Mouse (Mus musculus) left cerebral cortex, postnatal 14 days (tissue): ENCODE results near the gene Ston2. TPM values are rescaled to one million over a fixed set of nuclear protein-coding genes. Genes with fewer than 3 reads are reported as not detected.

Experiments
- DNase-seq, 2 experiments: peaks; one replicate each; pipeline ENCODE4 v3.0.0; 2021 to 2022; ENCODE audit warnings: low spot score in 2 of 2, mixed read lengths in 1 of 2
- intact Hi-C: fragments of 180-260 bp; cut with DNase I; formaldehyde crosslinking; loops from one replicate; pipeline ENCODE4 v1.15.1; 2025
- total RNA-seq, 2 experiments: library from RNA; stranded (reverse); gene quantifications; 2 replicates each; pipeline ENCODE4 v1.2.3; 2021

Ston2 gene
- total RNA-seq, 2 experiments from 2014 or later: 16.7 to 17.6 TPM

DNA sequence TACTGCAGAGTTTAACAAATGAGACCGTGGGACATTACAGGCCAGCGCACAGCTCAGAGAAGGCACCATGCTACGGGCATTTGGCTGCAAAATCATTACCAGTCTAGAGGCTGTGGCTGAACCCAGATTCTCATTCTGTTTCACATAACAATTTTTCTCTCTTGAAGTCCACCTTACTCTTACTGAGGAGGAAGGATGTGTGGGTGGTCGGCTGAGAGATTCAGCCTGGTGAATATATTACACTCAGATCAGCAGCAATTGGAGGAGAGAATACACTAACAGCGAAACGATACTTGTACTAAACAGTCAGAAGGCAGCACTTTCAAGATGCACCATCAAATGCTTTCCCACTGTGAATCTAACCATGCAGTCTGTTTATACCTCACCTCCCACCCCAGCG, 74.8 kb downstream of the Ston2 start:
- intact Hi-C loops: no loop called here
- no peak for DNase-seq

DNA sequence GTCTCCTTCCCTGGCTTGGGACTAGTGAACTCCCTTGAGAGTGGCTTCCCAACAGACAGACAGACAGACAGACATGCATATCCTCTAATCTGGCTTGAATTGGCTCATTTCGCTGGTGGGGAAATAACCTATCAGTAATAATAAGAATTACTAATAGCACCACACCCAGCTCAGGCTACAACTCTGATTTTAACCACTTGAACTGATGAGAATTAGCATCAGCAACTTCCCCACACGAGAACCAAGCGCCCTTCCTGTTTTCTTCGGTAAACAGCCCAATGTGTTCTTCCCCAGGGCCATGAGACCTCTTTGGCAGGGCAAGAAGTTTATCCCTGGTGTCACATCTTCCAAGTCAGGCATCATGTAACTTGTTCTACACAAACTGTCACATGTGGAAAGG, 76.5 kb downstream of the Ston2 start:
- intact Hi-C loops: no loop called here
- no peak for DNase-seq

- DNase-seq: peak; percentile 41 to 51
- intact Hi-C loops: no loop called here
Observed at GRCm38 (mm10) chr12:91710876-91711275, 77.3 kb downstream of the Ston2 start.

DNA sequence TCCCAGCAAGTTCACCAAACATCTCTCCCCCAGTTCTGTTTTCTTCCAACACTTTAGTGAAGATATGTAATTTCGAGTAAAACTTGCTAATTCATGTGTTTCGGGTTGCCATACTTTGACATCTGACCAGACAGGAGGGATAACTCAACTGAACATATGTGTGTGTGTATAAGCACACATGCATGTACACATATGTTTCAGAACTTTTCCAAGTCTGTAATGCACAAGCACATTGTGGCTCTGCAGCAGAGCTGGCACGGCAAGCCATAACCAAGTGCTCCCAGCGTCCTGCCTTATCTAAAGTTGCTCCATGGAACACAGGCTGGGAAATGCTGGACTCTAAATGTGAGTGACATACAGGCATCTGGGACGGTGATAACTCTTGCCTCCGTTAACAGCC, 78.6 kb downstream of the Ston2 start:
- DNase-seq: no peak
- intact Hi-C loops: no loop called here

- intact Hi-C loops: no loop called here
- no peak for DNase-seq
Observed at GRCm38 (mm10) chr12:91709232-91709631, 79.0 kb downstream of the Ston2 start.

- DNase-seq: no peak
- intact Hi-C loops: no loop called here
Observed at GRCm38 (mm10) chr12:91707807-91708206, 80.4 kb downstream of the Ston2 start.

DNA sequence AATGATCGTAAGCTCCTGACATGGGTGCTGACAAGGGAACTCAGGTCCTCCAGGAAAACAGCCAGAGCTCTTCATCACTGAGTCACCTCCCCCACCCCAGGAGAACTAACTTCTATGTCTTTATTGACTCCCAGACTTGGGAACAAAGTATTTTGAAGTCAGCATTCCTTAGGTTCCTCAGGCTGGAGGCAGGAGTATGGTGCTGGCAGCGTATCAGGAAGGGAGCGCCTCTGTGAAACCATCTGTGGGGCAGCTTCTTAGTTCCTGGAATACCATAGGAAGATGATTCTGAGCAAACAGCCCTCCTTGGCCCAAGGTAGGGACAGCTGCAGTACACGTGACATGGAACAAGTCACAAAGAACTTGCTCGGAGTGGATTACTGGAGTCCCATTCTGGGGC, 84.7 kb downstream of the Ston2 start:
- intact Hi-C loops: no loop called here
- DNase-seq: no peak

DNA sequence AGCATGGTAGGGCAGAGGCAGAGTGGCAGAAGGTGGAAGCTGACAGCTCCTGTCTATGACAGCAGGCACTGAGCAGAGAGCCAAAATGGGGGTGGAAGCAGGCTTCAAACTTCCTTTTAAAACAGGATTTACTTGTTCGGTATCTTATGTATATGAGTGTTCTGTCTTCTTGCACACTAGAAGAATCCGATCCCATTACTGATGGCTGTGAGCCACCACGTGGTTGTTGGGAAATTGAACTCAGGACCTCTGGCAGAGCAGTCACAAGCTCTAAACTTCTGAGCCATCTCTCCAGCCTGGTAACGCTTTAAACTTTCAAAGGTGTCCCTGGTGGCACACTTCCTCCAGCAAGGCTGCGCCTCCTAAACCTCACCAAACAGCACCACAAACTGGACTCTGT, 85.4 kb downstream of the Ston2 start:
- no peak for DNase-seq
- intact Hi-C loops: no loop called here

DNA sequence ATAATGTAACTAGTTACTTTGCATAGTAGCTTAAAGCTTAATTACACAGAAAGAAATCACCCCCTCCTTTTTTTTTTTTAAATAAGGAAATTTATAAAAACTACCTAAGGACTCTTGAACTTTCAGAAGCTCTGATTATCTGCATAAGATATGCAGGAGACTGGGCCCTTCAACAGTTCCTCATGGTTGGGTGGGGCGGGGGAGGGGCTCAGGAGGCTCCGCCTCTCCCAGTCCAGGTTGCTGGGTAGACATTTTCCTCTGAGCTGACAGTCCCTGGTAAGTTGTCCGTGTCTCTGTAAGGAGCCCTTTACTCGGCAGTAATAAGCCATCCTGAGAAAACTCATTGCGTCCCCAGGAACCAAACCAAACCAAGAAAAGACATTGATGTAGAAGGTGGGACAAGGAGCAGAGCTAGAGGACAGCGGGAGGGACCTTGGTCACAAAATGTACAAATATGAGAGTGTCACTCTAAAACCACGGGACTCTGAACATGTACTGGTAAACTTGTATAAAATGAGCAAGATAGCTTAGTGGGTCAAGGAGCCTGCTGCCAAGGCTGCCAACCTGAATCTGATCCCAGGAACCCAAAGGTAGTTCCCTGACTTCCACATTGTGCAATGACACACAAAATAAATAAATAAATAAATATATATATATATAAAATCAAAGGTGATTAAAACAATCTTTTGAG, 88.6 kb downstream of the Ston2 start:
- intact Hi-C loops: no loop called here
- DNase-seq: no peak

- intact Hi-C loops: no loop called here
- no peak for DNase-seq
Observed at GRCm38 (mm10) chr12:91696231-91696630, 92.0 kb downstream of the Ston2 start.

GRCm38 (mm10) chr12:91695761-91696160, 92.4 kb downstream of the Ston2 start:
- DNase-seq: no peak
- intact Hi-C loops: no loop called here

GRCm38 (mm10) chr12:91694748-91695147, 93.4 kb downstream of the Ston2 start:
- DNase-seq: no peak
- intact Hi-C loops: no loop called here

DNA sequence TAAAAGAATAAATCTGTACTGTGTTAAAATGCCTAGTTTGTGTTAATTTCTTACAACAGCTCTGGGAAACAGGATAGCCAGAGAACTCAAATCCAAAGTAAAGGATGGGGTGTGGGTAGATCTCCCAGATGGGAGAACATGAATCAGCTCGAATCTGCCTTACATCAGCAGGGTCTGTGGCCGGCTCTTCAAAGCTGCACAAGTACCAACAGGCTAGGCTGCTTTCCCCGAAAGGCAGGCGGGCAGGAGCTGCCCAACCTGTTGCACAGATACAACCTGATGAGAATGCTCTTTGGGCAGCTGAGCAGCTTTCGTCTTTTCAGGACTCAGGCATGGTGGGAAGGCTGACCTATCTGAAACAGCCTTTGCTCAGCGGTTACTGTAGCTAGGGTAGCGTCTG, 94.6 kb downstream of the Ston2 start:
- intact Hi-C loops: no loop called here

GRCm38 (mm10) chr12:91692991-91693390, 95.2 kb downstream of the Ston2 start:
- intact Hi-C loops: no loop called here
- no peak for DNase-seq

More for the DNA sequence above, 94.6 kb downstream of the Ston2 start:
- no peak for DNase-seq

- no peak for DNase-seq
- intact Hi-C loops: no loop called here
Observed at GRCm38 (mm10) chr12:91685674-91686290, 102.4 kb downstream of the Ston2 start.

DNA sequence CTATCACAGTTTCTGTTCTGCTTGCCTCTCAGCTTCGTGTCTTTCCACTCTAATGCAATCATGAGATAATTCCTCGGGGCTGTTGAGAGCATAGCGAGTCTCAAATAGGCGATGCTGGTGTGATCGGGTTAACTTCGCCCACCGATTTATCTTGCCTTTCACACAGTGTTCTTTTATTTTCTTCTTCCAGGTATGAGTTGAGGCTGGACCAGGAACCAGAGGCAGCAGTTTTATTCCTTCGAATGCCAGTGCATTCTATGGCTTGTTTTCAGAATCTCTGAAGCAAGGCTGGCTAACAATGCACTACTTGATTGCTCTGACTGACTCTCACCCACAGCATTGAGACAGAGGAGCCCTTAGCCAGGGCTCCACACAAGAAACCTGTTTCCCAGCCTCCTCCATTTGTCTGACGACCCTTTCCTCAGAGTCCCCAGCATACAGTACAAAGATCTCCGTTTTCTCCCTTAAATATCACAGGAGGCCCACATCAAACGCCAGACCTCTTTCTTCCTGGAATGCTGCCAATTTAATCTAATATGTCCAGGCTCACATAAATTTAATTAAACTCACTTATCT, 103.3 kb downstream of the Ston2 start:
- no peak for DNase-seq
- intact Hi-C loops: no loop called here

GRCm38 (mm10) chr12:91684101-91684839, 103.9 kb downstream of the Ston2 start:
- intact Hi-C loops: no loop called here
- DNase-seq: no peak

DNA sequence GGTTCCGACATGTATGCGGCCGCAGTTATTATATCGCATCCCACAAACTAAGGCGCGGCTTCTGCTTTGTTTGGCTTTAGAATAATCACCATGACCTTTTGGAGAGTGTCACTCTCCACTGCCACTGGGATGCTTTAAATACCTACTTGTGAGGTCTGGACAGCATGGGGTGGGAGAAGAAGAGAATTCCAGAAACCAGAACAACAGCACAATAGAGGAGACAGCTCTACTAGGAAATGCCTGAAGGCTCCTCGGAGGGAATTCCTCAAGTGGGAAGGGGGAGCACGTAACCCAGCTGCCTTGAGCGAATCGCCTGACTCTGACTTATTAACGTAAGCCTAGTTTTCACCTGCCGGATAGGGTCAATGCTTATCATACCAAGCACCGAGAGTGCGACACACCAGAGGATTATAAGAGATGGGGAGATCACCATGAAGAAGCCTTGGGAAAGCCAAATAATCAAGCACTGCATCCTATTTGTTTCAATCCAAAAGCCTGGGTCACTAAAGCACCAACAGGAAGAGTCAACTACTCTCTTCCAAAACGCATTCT, 104.6 kb downstream of the Ston2 start:
- no peak for DNase-seq
- intact Hi-C loops: no loop called here

DNA sequence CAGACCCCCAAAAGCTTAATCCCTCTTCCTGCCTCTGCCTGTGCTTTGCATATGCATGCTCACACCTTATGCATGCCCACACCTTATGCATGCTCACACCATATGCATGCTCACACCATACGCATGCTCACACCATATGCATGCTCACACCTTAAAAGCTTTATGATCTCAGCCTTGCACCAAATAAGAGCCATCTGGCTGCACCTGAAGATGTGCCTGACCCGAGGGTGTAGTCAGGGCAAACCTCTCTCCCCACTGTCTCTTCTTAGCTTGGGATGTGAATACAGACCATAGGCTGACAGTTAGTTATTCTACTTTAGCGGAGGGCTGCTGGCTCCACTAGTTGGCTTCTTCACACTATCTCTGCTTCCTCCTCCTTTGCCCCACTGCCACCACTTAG, 105.1 kb downstream of the Ston2 start:
- DNase-seq: no peak
- intact Hi-C loops: no loop called here
